Mouse (Mus musculus) brain, embryonic 14.5 days (tissue): ENCODE measurements at regions not wholly inside any gene's neighbourhood (a gene's known extent, or its start where the extent isn't known, plus 50 kb on each side); places are given as distances from the start of the nearest gene placed in this dataset.

Experiments used
- CTCF ChIP-seq: fragments of 200-500 bp; IDR thresholded peaks from 2 replicates; pipeline ENCODE4 v1.5.1; 2012; ENCODE audit warnings: inconsistent platforms, mild to moderate bottlenecking, moderate library complexity, borderline replicate concordance; ENCODE audit not compliant: insufficient read depth, insufficient read length; ENCODE audit errors: extremely low read depth
- POLR2A ChIP-seq: fragments of 200-500 bp; IDR thresholded peaks from 2 replicates; pipeline ENCODE4 v1.6.1; 2012; ENCODE audit warnings: mild to moderate bottlenecking, inconsistent platforms, borderline replicate concordance; ENCODE audit not compliant: poor library complexity, insufficient read depth, insufficient read length, severe bottlenecking; ENCODE audit errors: extremely low read depth

- TF ChIP-seq CTCF (no peak), POLR2A (no peak)
Observed at GRCm38 (mm10) chr15:86767623-86768022, 553.4 kb downstream of the Tbc1d22a start.
